Mouse (Mus musculus) kidney, adult 9 months (tissue): Measurements from ENCODE around the gene Atmin.
A peak's percentile ranks its signal among the peaks of the same experiment; 100 is the strongest.

Experiments
- DNase-seq: peaks from one replicate; pipeline ENCODE4 v3.0.0; 2022

Gene Atmin

DNA sequence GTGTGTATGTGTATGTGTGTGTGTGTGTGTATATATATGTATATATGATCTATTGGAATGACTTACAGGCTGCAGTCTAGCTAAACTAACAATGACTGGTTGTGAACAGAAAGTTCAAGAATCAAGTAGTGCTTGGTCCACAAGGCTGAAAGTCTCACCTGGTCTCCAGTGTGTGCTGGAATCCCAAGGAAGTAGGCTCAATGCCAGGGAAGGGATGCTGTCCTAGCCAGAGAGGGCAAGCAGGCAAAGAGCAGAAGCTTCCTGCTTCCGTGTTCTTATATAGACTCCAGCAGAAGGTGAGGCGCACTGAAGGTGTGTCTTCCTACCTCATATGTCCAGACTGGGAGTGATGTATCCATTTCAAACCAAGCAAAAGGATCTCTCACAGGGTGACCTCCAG is 8.6 kb downstream of the Atmin start:
- DNase-seq, result peak; percentile 32

DNA sequence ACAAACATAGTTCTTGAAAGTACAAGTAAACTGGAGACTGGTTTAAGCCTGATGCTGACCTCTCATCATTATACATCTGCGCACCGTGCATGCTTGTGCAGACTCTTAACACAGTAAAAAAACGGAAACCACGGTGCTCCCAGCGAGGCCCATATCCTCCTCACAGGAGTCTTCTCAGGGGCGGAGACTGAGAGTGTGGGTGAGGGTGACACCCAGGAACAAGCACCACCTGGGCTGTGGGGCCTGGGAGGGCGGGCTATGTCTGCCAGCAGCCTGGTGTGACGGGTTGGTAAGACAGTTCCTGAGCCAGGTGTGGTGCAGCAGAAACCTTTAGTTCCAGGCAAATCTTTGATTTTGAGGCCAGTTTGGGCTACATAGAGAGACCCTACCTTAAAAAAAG is 9.2 kb downstream of the Atmin start:
- no peak for DNase-seq

DNA sequence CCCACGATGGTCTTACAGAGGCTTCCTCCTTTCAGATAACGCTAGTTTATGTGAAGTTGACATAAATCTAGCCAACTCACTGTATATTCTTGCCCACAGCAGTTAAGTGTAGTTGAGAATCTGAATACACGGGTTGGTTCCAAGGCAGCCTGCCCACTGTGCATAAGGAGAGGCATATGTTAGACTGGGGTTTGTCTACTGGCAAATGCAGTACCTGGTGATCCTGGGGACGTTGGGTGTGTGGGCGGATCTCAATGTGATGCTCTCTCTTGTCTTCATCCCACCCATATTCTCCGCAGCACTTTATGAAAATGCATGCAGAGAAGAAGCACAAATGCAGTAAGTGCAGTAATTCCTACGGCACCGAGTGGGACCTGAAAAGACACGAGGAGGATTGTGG is 11.2 kb downstream of the Atmin start:
- no peak for DNase-seq

DNA sequence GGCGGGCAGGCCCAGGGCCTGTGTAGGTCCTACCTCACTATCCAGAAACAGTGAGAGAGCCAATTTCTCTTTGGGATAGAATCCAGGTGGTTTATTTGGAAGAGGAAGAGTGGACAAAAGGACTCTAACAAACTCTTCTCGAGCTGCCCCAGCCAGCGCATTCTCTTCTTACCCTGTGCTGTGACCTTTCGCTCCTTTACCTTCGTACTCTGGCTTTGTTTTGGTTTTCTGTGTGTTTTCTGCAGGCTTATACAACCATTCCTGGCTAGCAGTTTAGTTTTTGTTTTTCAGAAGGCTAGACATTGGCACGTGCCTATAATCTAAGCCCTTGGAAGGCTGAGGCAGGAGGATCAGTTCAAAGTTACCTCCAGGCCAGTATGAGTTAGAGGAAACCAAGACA is 26.3 kb downstream of the Atmin start:
- peak; percentile 81 for DNase-seq

DNA sequence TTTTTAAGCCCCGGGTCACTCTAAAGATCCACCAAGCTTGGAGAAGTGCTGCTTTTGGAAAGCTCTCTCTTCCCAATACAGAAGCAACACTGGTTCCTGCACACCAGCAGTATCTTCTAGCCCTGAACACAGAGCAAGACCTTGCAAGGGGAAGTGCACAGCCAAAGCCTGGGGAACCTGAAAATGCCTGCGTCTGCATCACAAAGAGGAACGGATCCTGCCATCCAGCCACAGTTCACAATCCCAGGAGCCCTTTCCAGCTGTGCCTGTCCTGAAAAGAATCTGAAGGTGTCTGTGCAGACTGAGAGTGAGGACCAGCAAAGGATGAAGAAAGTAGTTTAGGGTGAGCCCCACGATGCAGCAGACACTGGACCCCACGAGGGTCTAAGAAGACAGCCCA is 31.9 kb downstream of the Atmin start:
- no peak for DNase-seq

DNA sequence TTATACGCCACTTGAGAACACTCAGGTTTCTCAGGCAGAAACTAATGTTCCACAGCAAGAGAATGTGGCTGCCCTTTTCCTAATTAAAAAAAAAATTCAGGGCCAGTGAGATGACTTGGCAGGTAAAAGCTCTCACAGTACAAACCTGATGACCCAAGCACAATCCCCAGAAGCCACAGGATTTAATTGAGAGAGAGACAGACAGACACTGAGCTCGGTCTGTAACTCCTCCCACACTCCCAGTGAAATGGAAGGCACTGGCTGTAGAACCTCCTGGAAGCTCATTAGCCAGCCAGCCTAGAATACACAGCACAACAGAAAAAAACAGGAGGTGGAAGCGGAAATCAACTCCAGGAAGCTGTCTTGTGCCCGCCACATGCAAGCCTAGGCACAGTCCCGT is 32.4 kb downstream of the Atmin start:
- DNase-seq, result peak; percentile 59

DNA sequence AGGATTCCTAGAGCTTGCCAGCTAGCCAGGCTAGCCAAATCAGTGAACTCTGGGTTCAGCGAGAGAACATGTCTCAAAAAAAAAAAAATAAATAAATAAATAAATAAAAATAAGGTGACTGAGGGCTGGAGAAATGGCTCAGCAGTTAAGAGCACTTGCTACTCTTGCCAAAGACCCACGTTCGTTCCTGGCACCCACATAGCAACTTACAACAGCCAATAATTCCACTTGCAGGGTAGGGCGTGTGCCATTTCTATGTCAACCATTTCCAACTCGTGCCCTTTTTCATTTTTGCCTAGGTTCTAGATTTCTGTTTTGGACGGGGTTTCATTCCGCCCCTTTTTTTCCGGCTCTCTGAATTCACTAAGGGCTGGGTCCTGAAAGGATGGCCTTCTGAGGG is 34.9 kb downstream of the Atmin start:
- no peak for DNase-seq

DNA sequence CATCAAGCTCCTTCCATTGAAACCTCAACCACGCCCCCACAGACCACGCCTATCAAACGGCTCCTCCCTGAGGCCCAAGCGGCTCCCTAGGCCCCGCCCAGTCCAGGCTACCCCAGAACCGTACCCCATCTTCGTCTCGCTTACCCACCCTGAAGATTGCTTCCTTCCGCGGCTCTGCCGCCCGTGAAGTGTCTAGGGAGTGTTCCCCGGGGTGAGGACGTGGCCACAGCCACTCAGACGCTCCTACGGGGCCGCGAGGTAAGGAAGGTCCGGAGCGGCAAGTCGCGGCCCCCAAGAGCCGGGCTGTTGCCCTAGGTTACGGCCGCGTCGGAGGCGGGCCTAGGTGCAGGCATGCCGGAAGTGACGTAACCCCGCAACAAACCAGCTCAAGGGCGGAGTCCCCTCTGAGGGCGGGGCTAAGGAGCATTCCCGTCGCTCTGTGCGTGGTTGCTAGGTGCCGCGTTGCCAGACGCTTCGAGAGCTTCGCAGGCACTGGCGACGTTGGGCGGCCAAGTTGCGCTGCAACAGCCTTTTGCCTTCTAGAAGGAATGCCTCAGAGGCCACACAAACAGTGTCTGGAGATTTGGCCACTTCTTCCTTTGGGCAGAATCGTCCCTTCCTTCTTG is 35.6 kb downstream of the Atmin start, which contains the start of gene 1700030J22Rik:
TSS of gene 1700030J22Rik (minus strand) at position 329 of the 626 bp plus-strand sequence.
- peak; percentile 99 for DNase-seq

DNA sequence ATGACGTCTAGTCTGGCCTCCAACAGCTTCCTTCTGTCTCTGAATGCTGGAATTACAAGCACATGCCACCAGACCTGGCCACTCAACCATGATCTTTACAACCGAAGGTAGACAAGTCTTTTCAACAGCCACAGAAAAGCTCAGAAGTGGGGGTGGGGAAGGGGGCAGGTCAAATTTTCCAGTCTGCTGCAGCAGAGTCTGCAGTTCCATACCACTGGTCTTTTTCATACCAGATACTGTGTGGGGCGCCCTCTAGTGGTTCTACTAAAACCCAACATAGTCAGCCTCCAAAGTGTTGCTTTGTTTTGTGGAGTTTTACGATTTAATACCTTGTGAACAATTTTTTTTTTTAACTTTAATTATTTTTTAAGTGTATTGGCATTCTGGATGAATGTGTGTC is 36.9 kb downstream of the Atmin start:
- peak; percentile 75 for DNase-seq

DNA sequence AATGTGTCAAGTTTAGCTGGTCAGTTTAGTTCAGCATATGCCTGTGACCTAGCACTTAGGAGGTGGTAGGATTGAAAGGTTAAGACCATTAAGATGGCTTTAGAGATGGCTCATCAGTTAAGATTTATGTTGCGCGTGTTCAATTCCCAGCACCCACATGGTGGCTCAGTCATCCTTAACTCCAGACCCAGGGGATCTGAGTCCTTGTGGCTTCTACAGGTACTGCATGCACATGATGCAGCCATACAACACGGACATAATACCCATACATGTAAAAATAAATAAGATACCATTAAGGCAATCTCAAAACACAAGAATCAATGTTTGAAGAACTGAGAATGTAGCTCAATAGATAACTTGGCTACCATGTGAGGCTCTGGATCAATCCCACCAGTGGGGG is 46.6 kb downstream of the Atmin start:
- DNase-seq, result no peak

DNA sequence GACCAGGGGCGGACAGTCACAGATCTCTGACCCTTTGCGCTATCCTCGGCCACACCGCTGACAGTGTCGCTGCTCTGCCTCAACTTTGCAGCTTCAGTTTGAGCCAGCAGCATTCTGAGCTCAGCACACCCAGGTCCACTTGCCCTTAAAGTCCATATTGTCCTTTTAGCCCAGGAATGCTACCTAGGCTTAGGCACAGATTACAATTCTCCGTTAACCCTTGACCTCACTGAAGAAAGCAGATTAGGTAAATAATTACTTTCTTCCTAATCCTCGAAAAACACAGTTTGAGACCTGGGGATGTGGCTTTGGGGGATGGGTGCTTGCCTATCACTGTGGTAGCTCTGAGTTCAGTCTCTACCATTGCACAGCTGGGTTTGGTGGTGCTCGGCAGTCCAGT is 48.0 kb downstream of the Atmin start:
- DNase-seq, result peak; percentile 69

DNA sequence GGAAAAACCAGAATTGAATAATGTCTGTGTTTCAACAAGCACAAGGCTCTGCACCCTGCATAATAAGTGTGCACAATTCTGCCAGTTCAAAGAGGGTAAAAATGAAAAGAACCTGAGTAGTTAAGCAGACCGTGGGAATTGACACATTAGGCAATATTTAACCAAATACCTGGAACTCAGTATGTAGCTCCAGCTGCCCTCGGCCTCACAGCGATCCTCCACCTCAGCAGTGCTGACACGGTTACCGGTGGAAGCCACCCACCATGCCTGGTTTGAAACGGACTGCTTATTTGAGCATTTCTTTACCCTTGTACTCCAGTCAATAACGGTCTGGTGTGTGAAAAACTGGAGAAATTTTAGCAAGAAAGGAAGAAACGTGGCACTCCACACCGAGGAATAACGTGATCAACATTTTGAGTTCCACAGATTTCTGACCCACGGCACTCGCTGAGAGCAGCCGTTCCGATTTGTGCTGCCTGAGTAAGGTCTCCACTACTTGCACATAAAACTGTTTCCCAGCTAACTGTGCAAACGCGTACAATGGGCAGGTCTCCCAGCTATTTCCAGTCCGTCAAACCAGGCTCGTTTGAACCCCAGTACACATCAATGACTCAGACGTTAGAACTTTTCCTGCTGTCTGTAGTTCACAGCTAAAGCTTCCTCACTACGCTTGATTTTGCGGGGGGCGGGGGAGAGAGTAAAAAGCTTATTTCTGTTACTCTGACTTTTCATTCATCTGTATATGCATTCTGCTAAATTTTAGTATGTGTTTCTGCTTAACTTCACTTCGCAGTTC is 49.2 kb downstream of the Atmin start:
- peak; percentile 87 for DNase-seq

DNA sequence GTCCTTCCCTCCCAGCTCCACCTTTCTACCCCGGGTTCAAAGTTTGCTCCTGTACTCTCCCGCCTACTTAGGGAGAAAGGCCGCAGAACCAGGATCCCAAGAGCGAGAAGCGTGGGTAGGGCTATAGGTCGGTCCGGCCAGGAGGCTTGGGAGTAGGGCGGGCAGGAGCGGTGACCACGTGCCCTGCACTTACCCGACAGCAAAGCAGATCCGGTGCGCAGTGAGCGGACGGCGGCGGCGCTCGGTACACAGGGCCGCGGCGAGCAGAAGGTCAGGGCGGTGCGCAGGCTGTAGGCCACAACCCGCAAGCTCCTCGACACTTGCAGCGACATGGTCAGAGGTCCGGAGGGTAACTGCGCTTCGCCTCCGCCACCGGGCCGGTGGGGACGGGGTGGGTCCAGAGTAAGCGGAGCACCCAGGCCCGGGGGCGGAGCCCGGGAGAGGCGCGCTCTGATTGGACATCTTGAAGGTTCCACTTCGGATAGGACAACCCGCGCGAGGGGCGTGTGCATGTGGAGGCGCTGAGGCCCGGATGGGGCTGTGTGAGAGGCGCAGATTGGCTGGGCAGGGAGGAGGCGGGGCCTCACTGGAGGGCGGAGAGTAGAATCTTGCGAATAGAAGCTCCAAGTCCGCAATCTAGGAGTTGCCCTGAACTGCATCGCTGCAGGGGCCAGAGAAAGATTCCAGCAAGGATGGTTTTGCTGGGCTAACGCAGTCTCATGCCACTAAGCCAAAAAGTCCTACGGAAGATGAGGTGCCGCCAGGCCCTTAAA is 50.1 kb downstream of the Atmin start, which contains the start of gene Gcsh:
TSS of gene Gcsh (minus strand) at position 443 of the 773 bp plus-strand sequence.
- DNase-seq, result peak; percentile 100

DNA sequence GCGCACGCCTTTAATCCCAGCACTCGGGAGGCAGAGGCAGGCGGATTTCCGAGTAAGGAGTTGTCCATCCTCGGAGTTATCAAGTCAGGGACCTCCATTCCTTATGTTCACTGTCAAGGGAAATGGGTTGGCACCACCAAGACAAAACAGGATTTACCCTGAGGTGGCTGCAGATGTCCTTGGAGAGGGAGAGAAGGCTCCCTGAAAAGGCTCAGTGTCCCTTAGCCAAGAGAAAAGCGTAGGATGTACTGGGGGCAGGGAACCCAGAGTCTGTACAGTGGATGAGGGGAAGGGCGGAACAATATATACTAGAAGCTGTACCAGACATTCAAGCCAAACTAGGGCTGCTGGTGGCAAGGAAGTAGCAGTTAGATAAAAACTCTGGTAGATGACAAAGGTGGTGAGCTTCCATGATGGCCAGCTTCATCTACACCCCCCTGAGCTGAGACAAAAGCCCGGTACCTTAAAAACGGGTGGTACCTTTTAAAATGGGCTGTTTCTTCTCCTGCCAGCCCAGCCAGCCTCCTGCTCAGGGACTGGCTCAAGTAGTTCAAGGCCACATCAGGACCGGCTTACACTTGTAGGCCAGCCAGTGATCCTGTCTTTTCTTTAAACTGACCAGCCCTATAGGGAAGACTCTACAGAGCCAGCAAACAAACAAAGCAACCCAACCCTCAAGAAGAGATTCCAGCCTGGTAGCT is 51.0 kb downstream of the Atmin start:
- no peak for DNase-seq
